Mouse (Mus musculus) testis, adult 2 months (tissue): ENCODE data around the gene Cd80.

Experiments
- CTCF ChIP-seq: fragments of 200-500 bp; IDR thresholded peaks from 2 replicates; pipeline ENCODE4 v1.5.1; 2012; ENCODE audit warnings: low read depth, mild to moderate bottlenecking, inconsistent platforms, low read length, moderate library complexity; ENCODE audit not compliant: control insufficient read depth, insufficient read depth, insufficient replicate concordance
- POLR2A ChIP-seq: fragments of 200-500 bp; IDR thresholded peaks from 2 replicates; pipeline ENCODE4 v1.6.1; 2012; ENCODE audit warnings: low read depth, mild to moderate bottlenecking, inconsistent platforms, low read length, moderate library complexity; ENCODE audit not compliant: control insufficient read depth

GRCm38 (mm10) chr16:38526264-38526663 lies 70.9 kb downstream of the Cd80 start:
- TF ChIP-seq POLR2A = no peak
- no peak for TF ChIP-seq CTCF
